Mouse (Mus musculus) heart, postnatal 0 days (tissue): ENCODE results near the gene Heatr5a.
A peak's percentile ranks its signal among the peaks of the same experiment; 100 is the strongest.

ENCODE experiments used
- CTCF ChIP-seq: IDR thresholded peaks from 2 replicates; pipeline ENCODE4 v1.5.1; 2016; ENCODE audit warnings: antibody characterized with exemption, control low read depth, low read depth
- EP300 ChIP-seq: IDR thresholded peaks from 2 replicates; pipeline ENCODE4 v1.6.1; 2016; ENCODE audit warnings: antibody characterized with exemption, low read depth

GRCm38 (mm10) chr12:51829290-51830076 lies 141.6 kb downstream of the Heatr5a start, which contains the start of gene Hectd1:
- TF ChIP-seq EP300 (no peak; the same call in 1 of the 2 replicates), CTCF (peak; percentile 11; the same call in 1 of the 2 replicates)
